Mouse (Mus musculus) hindbrain, embryonic 11.5 days (tissue): ENCODE data around the gene Cast. TPM values are rescaled to one million over a fixed set of nuclear protein-coding genes. Genes with fewer than 3 reads are reported as not detected.

Experiments used
- ATAC-seq: fragments of 200-750 bp; cut with Nextera tagmentation; 2 replicates; pipeline ENCODE4 v1.8.0; 2017; ENCODE audit warnings: mild to moderate bottlenecking, moderate TSS enrichment, moderate library complexity; ENCODE audit not compliant: low FRiP score
- DNase-seq: peaks from one replicate; pipeline ENCODE4 v3.0.0-alpha.2; 2015; ENCODE audit warnings: low spot score
- H3K27ac ChIP-seq: fragments of 300-500 bp; sonication (generic); 2 replicates; pipeline ENCODE4 v1.5.1; 2014; ENCODE audit warnings: mild to moderate bottlenecking, low read depth, low read length
- H3K27me3 ChIP-seq: fragments of 300-500 bp; sonication (generic); 2 replicates; pipeline ENCODE4 v1.6.1; 2014; ENCODE audit warnings: mild to moderate bottlenecking, low read length, moderate library complexity, mixed read lengths; ENCODE audit not compliant: control insufficient read depth, insufficient read depth
- H3K36me3 ChIP-seq: fragments of 300-500 bp; sonication (generic); 2 replicates; pipeline ENCODE4 v1.6.1; 2014; ENCODE audit warnings: mild to moderate bottlenecking, low read length, moderate library complexity, mixed read lengths; ENCODE audit not compliant: control insufficient read depth, insufficient read depth
- H3K4me1 ChIP-seq: fragments of 300-500 bp; sonication (generic); replicated peaks from 2 replicates; pipeline ENCODE4 v1.6.1; 2014; ENCODE audit warnings: low read length, mixed read lengths; ENCODE audit not compliant: control insufficient read depth, insufficient read depth
- H3K4me2 ChIP-seq: fragments of 300-500 bp; sonication (generic); replicated peaks from 2 replicates; pipeline ENCODE4 v1.6.1; 2014; ENCODE audit warnings: mild to moderate bottlenecking, low read depth, low read length
- H3K4me3 ChIP-seq: fragments of 300-500 bp; sonication (generic); 2 replicates; pipeline ENCODE4 v1.5.1; 2014; ENCODE audit warnings: low read depth, low read length
- H3K9ac ChIP-seq: fragments of 300-500 bp; sonication (generic); 2 replicates; pipeline ENCODE4 v1.6.1; 2014; ENCODE audit warnings: low read depth, low read length
- H3K9me3 ChIP-seq: fragments of 300-500 bp; sonication (generic); 2 replicates; pipeline ENCODE4 v1.6.1; 2016; ENCODE audit warnings: low read length; ENCODE audit not compliant: control insufficient read depth
- WGBS: fragments of 180-500 bp; shearing (Covaris S2); extraction: QIAGEN DNeasy Blood & Tissue Kit; methylation state at CpG from one replicate; pipeline ENCODE4 v1.1.7; 2014; 5-methylcytosine and 5-hydroxymethylcytosine counted together
- polyA plus RNA-seq: library from polyadenylated mRNA; unstranded; fragments of >200 nt; fragmentation: Nextera tagmentation; extraction: Ambion mirVana; gene quantifications from 2 replicates; pipeline ENCODE4 v1.2.1, GENCODE M21; 2014

Gene Cast
- polyA plus RNA-seq, result 18.8 and 19.8 TPM in 2 replicates

DNA sequence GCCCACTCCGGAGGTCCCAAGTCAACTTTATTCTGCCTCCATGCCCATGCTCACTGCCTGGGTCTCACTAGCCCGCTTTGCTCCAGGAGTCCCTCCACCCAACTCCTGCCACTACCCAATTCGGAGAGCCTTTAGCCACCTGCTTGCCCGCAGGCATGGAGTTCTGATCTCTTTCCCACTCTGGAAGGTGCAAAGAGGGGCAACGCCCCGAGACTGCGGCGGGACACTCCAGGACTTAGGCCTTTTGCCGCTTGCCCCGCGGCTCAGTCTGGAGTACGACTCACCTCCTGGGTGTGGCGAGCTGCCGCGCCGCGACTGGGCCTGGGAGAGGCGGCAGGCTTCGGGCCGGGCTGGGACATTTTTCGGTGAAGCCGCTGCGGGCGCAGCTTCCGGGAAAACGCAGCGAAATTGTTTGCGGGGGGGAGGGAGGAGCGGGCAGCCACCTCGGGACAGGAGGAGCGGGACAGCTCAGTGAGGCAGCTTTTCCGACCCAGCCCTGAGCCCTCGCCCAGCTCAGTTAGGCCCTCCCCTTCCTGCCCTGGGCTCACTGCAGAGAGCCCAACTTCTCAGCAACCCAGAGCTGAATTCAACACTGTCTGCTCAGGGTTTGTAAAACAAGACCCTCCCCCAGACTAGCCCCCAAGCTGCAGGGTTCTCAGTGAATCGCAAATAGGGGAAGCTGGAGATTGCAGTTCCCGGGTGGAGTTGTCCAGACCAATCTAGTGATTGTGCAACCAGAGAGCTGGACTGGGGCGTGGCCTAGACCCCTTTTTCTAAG lies at the start of gene Cast:
Cast (minus strand) TSS at position 659 of the 778 bp plus-strand sequence.
- Histone ChIP-seq H3K27me3 (no peaks in the 10 kb centered on the region), H3K4me3 (peak within 1 kb of the TSS; percentile 58), H3K9me3 (no peaks in the 10 kb centered on the region), H3K4me2 (peak within 1 kb of the TSS; percentile 96), H3K36me3 (no peaks in the 10 kb centered on the region), H3K27ac (0 out of 2 replicates have a peak within 1 kb of the TSS, but pooled peaks have one; percentile 33), H3K4me1 (no peaks in the 10 kb centered on the region), H3K9ac (peak within 1 kb of the TSS; percentile 66)
- WGBS, result 1% methylated on average over 36 of the region's 36 CpGs
- ATAC-seq (peak; percentile 93), DNase-seq (peak; percentile 69)

GRCm38 (mm10) chr13:74854338-74855047 lies 45.9 kb upstream of the Cast start:
- no peak overlapping the region for H3K9ac ChIP-seq
- H3K4me2 ChIP-seq, result no peak overlapping the region
- H3K36me3 ChIP-seq, result no peaks in the 10 kb centered on the region
- 6% methylated on average over 3 of the region's 3 CpGs for WGBS
- no peaks in the 10 kb centered on the region for H3K9me3 ChIP-seq
- H3K27me3 ChIP-seq, result no peaks in the 10 kb centered on the region
- ATAC-seq, result peak; percentile 82
- no peak overlapping the region for H3K27ac ChIP-seq
- H3K4me1 ChIP-seq, result no peaks in the 10 kb centered on the region
- peak; percentile 70 for DNase-seq
- H3K4me3 ChIP-seq, result no peak overlapping the region

GRCm38 (mm10) chr13:74850823-74851222 lies 42.2 kb upstream of the Cast start:
- no peak overlapping the region for H3K27ac ChIP-seq
- H3K9me3 ChIP-seq, result no peaks in the 10 kb centered on the region
- no peaks in the 10 kb centered on the region for H3K27me3 ChIP-seq
- no peak overlapping the region for H3K4me3 ChIP-seq
- DNase-seq (no peak), ATAC-seq (no peak)
- H3K4me2 ChIP-seq, result no peak overlapping the region
- 95% methylated on average over 2 of the region's 2 CpGs for WGBS
- H3K9ac ChIP-seq, result no peak overlapping the region
- H3K36me3 ChIP-seq, result no peaks in the 10 kb centered on the region
- no peaks in the 10 kb centered on the region for H3K4me1 ChIP-seq

- no peaks in the 10 kb centered on the region for H3K36me3 ChIP-seq
- no peaks in the 10 kb centered on the region for H3K27me3 ChIP-seq
- H3K4me2 ChIP-seq, result no peak overlapping the region
- no peak overlapping the region for H3K4me3 ChIP-seq
- no peaks in the 10 kb centered on the region for H3K4me1 ChIP-seq
- 67% methylated on average over 1 of the region's 1 CpGs for WGBS
- no peak overlapping the region for H3K9ac ChIP-seq
- DNase-seq, result no peak
- ATAC-seq, result no peak
- no peaks in the 10 kb centered on the region for H3K9me3 ChIP-seq
- no peak overlapping the region for H3K27ac ChIP-seq
These were observed 37.3 kb upstream of the Cast start for GRCm38 (mm10) chr13:74845886-74846285.

GRCm38 (mm10) chr13:74834543-74834942 lies 25.9 kb upstream of the Cast start:
- H3K4me3 ChIP-seq, result no peak overlapping the region
- no peak overlapping the region for H3K9ac ChIP-seq
- H3K27ac ChIP-seq, result no peak overlapping the region
- DNase-seq (no peak), ATAC-seq (no peak)
- no peaks in the 10 kb centered on the region for H3K27me3 ChIP-seq
- H3K36me3 ChIP-seq, result no peaks in the 10 kb centered on the region
- H3K4me2 ChIP-seq, result no peak overlapping the region
- no peaks in the 10 kb centered on the region for H3K4me1 ChIP-seq
- 92% methylated on average over 1 of the region's 1 CpGs for WGBS
- H3K9me3 ChIP-seq, result no peaks in the 10 kb centered on the region

- H3K9ac ChIP-seq, result no peak overlapping the region
- WGBS, result 83% methylated on average over 3 of the region's 3 CpGs
- ATAC-seq, result no peak
These were observed 13.5 kb upstream of the Cast start for GRCm38 (mm10) chr13:74822095-74822494.

DNA sequence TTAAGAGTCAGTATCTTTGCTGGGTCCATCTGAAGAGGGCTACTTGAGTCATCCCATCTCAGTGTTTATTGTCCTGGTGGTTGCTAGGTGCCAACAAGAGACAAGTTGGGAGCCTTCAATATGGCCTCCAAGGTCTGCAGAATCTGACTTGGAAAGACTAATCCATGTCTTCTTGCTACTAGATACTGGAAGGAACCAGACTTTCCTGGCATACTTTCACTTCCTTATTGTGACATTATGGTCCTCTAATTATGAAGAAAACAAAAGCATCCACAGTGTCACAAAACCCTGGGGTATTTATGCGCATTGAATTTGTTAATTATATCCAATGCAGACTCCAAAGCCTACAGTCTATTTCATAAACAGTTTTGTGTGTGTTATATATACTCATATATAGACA lies 7.1 kb upstream of the Cast start:
- no peak overlapping the region for H3K27ac ChIP-seq
- H3K4me3 ChIP-seq, result no peak overlapping the region
- ATAC-seq (no peak), DNase-seq (no peak)
- no peaks in the 10 kb centered on the region for H3K27me3 ChIP-seq
- H3K4me1 ChIP-seq, result no peaks in the 10 kb centered on the region
- no peak overlapping the region for H3K4me2 ChIP-seq
- no peaks in the 10 kb centered on the region for H3K9me3 ChIP-seq
- no peak overlapping the region for H3K9ac ChIP-seq
- H3K36me3 ChIP-seq, result no peaks in the 10 kb centered on the region
- WGBS, result 95% methylated on average over 1 of the region's 1 CpGs

More at GRCm38 (mm10) chr13:74822095-74822494, 13.5 kb upstream of the Cast start:
- DNase-seq, result no peak
- H3K27ac ChIP-seq, result no peak overlapping the region
- no peaks in the 10 kb centered on the region for H3K36me3 ChIP-seq
- H3K4me3 ChIP-seq, result no peak overlapping the region
- H3K9me3 ChIP-seq, result no peaks in the 10 kb centered on the region
- H3K4me2 ChIP-seq, result no peak overlapping the region
- no peaks in the 10 kb centered on the region for H3K27me3 ChIP-seq
- H3K4me1 ChIP-seq, result no peaks in the 10 kb centered on the region

DNA sequence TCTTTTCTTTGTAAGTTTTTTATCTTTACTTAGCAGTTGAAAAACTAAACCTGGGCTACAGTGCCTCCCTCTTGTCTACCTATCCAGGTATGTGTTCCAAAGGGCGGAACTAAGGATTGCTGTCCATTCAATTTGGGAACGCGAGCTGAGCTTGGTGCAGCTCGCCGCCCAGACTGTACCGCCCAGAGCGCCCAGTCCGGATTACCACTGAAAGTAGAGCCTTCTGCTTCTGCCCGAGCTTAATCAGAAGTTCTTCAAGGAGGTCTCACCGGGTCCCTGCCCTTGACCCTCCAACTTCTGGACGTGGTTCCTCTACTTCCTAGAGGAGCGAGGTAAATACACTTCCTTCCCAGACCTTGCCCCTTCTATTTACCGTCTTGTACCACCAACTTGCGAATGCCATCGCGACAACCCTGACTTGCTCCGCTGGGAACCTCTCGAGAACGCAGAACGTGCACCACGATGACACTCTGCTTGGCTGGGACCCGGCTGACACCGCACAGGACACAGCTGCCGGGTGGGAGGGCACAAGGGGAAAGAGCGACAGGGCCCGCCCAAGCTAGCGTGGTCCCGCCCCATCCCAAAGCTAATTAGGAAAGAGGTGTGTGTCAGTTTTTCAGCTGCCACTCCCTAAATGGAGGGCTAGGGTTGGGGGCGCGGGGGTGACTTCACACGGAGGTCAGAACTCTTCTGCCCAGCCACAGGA lies 1.0 kb downstream of the Cast start:
- ATAC-seq (peak; percentile 92), DNase-seq (no peak)
- H3K4me2 ChIP-seq, result peak overlapping the region; percentile 96
- WGBS, result 3% methylated on average over 31 of the region's 31 CpGs
- H3K27ac ChIP-seq, result no peak overlapping the region
- H3K4me1 ChIP-seq, result no peaks in the 10 kb centered on the region
- peak overlapping the region; percentile 58 for H3K4me3 ChIP-seq
- no peaks in the 10 kb centered on the region for H3K27me3 ChIP-seq
- no peaks in the 10 kb centered on the region for H3K9me3 ChIP-seq
- no peaks in the 10 kb centered on the region for H3K36me3 ChIP-seq
- H3K9ac ChIP-seq, result peak overlapping the region; percentile 66
